Mouse (Mus musculus) liver, adult (tissue): ENCODE measurements at regions not wholly inside any gene's neighbourhood (a gene's known extent, or its start where the extent isn't known, plus 50 kb on each side); places are given as distances from the start of the nearest gene placed in this dataset.

Experiments
- GATA4 ChIP-seq: IDR thresholded peaks from 2 replicates; pipeline ENCODE4 v1.6.1; 2014; ENCODE audit warnings: mild to moderate bottlenecking, low read length; ENCODE audit not compliant: insufficient replicate concordance

DNA sequence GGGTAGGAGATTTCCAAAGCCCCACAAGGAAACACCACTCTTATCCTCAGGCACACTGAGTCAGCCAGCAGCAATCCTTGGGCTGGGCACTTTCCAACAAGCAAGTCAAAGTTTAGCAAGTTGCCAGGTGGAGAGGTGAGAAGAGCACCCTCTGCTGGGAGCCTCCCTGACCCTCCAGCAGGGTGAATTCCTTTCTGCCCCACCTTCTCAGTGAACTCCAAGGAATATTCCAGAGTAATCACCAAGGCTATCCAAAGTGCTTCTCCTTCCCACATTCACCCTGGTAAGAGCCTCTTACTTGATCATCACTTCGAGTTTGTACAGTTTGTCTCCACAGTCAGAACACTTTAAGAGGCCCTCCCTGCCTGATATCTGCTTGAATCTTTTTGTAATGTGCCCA, 162.8 kb upstream of the Slc24a5 start:
- no peak for TF ChIP-seq GATA4

DNA sequence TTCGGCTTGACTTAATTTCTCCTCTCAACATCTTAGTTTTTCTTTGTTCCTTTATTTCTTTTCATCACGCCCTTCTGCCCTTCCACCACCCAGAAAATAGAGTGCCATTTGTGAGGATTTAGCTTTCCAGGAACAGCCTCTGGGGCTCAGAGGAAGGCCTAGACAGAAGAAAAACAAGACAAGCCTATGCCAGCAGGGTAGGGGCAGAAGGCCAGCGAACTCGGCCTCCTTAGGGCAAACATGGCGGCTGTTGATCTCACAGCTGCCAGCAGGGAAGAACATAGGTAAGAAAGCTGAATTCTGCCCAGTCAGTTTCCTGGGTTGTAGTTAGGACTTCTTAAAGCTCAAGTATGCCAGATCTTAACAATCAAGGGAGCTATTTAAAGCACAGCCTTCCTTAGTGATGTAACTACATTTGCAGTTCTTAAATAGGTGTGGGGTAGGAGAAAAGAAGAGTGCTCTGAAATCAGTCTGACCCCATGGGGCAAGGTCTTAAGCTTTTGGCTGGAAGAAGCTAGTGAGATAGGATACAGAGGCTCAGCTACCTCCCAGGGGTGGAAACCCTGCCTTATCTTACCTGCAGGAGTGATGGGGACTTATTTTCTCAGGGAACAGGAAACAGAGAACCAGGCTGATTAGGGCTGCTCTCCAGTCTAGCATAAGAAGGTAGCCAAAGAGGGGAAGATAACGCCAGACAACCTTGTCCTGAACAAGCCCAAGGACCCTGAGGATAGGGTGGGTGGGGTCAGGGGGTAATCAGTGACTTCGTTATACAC, 148.8 kb upstream of the Slc24a5 start:
- TF ChIP-seq GATA4, result no peak

DNA sequence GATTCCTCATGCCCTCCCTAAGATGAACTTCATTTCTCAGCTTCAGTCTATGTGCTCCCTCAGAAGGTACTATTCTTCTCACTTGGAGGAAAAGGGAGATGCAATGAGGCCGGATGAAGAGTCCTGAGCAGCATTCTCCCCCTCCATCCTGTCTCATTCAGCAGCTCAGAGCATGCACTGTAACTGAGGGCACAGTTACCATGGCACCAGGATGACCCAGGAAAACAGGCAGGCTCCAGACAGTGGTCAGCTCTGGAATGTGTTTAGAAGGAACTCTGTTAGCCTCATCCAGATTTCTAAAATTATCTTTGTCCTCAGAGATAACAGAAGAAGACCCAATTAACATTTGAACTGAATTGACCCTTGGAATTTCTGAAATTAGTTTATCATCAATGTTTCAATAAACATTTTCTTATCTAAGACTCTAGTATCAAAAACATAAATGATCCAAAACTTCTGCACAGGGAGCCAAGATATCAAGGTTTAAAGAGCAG, 148.1 kb upstream of the Slc24a5 start:
- peak; percentile 43; the same call in 1 of the 2 replicates for TF ChIP-seq GATA4

DNA sequence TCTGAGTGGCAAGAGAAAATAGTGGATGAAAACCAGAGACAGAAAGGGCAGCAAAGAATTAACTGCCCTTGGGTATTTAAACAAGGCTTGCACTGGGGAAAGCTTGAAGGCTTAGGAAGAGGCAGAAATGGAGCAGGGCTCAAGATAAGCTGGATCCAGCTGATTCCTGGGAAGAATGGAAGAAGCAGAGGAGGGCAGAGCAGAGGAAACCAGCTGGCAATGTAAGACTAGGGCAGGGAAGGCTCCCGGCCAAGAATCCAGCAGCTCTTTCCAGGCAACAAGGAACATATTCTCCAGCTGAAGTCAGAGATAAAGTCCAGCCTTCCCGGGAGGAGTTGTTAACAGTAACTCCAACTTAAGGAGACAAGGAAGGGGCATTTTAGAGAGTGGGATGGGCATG, 147.7 kb upstream of the Slc24a5 start:
- TF ChIP-seq GATA4, result no peak; the same call in 1 of the 2 replicates

DNA sequence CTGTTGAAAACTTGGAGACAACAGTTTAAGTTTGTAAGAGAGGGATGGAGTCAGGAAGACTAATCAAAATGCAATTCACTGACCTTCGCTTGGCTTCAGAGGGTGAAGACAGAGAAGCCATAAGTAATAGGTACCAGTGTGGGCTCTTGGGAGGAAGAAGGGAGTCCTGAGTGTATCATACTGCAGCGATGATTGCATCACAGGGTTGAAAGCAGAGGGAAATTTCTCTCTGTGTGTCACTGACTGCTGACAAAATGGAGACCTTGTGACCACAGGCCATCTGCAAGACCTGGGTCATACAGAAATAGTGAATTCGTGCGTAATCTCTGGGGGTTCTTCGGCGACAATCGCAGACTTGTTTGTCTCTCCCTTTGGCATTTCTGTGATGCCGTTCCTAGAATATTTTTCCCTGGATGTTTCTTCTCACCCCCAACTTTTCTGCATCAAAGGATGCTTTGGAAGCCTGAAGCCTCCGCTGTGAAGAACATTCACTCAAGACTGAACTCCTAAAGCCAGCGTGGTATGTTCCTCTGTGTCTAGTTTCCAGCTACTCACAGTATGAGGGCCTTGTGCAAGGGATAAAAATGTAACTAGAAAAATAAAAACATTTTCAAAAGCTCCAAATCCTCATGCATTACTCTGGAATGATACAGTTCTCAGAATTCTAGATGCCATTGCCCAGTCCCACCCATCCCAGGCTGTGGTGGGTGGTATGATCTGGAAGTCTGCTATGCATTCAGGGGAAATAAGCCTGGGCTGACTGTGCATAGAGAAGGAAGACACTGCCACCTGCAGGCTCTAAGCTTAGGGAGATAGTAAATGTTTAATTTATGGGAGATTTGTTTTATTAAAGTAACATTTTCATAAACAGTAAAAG, 139.8 kb upstream of the Slc24a5 start:
- TF ChIP-seq GATA4, result no peak

DNA sequence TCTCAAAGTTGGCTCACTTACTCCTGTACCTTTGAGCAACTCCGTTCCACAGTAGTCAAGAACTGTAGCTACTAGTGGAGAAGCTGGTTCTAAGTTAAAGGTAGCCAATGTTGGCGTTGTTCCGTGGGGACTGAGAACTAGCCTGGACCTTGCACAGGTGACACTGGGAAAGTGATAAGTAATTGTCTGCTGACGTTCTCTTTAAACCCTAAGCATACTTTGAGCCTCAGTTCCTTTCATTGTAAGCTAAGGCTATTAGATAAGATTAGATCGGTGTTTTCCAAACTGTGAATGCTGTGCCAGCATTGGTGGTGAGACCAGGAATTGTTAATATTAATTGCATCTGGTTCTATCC, 139.2 kb upstream of the Slc24a5 start:
- no peak for TF ChIP-seq GATA4

DNA sequence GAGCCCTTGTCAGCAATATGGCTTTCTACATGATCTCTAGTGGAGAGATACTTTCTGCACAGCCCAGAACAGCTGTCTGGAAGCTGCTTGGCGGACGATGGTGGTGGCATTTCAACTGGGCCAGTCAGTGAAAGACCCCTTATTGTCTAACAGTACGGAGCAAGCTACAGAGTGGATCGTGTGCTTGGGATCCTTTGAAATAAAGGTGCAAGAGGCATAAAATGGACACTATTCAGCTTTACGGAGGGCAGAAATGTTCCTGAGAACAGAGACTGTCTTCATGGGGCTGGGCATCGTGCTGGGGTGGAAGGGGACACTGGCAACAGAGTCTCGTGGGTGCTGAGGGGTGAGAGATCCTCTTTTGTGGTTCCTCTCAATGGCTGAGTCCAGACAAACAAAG, 137.2 kb upstream of the Slc24a5 start:
- TF ChIP-seq GATA4, result no peak

DNA sequence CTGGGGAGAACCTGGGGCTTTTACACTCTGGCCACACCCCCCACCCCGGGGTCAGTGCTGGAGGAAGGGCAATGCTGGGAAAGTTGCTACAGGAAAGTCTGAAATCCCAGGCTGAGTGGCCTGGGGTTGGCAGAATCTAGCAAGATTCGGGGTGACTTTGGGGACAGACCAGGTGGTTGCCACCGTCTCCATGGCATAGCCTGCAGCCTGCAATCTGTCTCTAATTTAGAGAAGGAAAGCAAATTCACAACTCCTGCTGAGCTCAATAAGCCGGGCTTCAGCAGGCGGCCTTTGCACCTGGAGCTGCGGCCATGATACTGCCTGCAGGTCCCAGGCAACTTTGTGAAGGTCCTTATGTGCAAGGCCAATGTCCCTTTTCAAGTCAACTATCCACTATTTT, 135.4 kb upstream of the Slc24a5 start:
- TF ChIP-seq GATA4, result no peak

DNA sequence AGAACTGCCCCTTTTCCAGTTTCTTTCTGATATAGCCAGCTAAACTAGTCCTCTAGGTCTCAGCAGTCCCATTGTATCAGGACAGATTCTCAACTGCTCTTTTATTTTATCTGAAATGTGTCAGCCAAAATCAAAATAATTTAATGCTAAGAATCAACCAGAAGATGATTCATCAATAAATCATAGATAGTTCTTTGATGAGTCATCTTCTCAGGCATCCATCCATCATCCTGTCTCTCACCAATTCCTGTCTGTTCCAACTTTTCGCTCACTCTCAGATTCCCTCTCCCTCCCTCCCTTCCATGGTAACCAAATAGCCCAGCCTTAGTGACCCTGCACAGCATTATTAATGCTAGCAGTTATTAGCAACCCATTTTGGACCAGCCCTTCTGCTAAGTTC, 134.0 kb upstream of the Slc24a5 start:
- no peak for TF ChIP-seq GATA4

DNA sequence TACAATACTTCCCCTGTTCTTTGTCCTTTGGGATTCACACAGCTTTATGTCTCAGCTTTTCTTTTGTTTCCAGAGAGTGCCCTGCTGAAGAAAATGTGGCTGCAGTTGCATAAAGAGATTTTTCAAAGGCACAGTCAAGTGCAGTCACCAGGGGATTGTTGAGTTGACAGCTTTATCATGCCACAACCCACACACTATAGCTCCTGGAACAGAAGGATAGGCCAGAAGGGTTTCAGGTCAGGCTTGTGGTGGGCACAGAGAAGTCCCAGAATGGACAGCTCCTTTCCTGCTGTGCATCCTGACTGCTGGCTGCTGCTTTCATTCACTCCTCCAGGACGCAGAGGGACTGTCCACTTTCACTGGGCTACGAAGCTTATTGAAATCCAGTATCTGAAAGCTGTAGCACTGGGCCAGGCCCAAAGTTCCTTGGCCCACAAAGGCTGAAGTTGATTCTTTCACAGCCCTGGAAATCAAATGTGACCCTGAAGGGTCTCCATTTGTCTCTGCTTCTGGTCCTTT, 119.6 kb upstream of the Slc24a5 start:
- no peak for TF ChIP-seq GATA4

DNA sequence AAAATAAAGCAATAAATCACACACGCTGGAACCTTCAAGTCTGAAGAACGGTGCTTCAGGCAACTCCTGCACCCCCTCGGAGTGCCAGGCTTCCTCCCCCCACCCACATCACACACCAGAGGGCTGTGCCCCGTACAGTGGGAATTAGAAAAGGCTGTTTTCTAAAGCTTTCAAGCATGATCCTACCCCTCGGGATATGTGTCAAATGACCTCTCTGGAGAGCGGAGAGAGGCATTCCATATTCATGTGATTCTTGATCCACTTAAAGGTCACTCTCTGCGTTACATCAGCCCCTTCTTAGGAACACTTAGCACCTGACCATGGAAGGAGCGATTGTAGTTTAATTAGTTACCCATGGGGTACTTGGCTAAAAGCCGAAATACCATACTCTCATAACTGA, 119.1 kb upstream of the Slc24a5 start:
- TF ChIP-seq GATA4, result no peak

DNA sequence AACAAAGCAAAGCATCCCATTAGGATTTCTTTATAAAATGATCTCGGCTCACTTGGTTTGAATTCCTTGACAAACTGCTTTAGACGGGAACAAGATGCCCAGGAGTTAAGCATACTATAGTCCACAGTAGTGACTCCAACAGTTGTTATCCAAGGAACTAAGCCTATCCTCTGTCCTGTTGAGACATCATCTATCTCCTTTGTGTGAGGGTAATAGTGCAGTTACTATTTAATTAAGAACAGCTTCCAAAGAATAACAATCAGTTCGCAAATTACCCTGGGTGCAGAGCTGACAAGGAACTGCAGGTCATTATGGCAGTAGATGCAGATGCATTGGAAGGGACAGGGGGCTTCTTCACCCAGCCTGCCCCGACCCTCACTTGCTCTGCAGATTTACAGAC, 115.7 kb upstream of the Slc24a5 start:
- TF ChIP-seq GATA4, result no peak

DNA sequence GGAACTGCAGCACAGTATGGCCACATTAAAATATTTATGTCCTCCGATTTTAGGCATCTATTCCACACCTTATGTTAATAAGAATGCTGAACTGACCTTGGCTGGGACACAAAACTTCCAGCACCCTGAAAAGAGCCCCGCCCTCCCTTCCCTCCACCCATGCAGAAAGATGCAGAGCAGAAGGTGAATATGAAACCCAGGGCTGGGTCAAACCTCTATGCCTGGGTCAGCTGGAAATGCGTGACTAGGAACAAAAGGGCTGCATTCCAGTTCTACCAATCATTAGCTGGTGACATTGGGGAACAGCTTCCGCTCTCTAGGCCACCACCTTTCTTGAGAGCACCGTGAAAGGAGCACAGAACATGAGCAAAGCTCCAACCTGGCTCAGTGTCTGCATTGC, 114.9 kb upstream of the Slc24a5 start:
- no peak for TF ChIP-seq GATA4

DNA sequence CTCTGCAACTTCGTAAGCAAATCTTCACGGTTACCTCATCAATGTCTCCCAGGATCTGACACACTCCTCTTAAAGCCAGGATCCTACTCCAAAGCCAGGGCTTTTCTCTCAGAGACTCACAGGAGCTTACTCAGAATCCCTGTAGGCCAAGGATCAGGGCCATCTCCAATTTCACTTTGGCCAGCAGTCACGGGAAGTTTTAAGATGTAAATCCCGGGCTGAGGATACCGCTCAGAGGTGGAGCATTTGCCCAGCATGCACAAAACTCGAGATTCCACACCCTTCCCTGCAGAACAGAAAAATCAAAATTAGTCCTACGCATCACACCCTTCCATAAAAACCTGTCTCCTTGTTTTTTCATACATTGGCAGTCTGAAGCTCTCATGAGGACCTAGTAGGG, 112.1 kb upstream of the Slc24a5 start:
- no peak for TF ChIP-seq GATA4

DNA sequence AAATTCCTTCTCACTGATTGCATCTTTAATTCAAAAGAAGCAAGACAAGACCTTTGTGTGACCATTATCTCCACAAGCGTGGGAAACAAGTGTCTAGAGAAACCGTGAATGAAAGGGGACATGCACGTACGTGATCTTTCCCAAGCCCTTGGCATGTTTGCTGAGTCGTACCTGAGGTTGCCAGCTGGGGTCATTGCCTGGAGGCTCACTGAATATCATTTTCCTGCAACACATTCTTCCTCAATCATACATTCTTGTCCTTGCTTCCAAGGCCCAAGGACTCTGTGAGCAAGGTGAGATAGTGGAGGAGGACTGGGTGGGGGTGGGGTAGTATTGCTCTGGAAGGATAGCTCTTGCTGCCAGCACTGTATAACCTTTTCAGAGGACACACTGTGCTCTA, 108.5 kb upstream of the Slc24a5 start:
- no peak for TF ChIP-seq GATA4
